27 mouse cellular contexts compared by ENCODE assay signal in the genomic region with DNA sequence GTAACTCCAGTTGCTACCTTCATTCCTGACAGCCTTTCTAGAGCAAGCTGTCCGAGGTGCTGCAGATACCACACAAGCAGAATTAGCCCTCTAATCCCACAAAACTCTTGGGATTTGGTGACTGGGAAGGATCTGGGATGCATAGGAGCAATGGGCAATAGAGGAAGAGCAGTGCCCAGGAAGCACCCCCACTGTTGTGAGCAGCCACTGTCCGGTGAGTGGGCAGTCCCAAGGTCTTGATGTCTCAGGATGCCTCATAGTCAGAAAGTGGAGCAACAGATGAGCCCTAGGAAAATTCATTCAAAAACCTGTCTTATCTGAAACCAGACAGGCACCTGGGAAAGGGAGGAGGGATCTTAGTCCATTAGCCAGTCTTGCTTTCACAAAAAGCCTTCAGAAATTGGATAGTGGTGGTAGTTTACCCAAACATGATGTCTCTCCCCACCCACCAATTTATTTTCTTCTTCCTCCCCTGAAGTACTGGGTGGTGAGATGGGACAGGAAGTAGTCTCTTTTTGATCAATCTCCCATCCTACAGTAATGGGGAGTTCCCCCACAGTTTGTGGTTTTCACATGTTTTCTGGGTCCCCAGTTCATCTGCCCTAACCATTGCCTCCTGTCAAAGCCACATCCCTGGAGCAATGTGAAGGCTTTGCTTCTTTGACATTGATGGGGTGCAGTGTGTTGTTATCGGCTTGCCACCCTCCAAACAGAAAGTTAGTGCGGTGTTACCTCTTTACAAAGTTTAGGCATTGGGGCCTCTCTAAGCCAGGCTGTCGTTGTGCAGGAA. TPM values are rescaled to one million over a fixed set of nuclear protein-coding genes. Genes with fewer than 3 reads are reported as not detected.
A peak's percentile ranks its signal among the peaks of the same experiment; 100 is the strongest.
DNase-seq lines count a peak whose midpoint lies in the region; ATAC-seq and TF ChIP-seq lines count a peak whose summit lies in the region.
"Had no signal": no experiment of that assay in that cellular context is flagged by ENCODE, and none has a peak within 500 bp of the region (broad histone marks: within the 10 kb centered on the region; RNA-seq: fewer than 3 reads in every experiment).

No protein-coding gene starts in this region.

- no peak overlapping the region for H3K4me3 ChIP-seq in spleen, adult 2 months (ENCODE audit: extremely low read depth, insufficient read depth, insufficient read length)
- H3K4me3 ChIP-seq in kidney, adult 2 months (ENCODE audit: insufficient read depth, low read depth, low read length): no peak overlapping the region
- no peak overlapping the region for H3K4me3 ChIP-seq in kidney, embryonic 14.5 days (ENCODE audit: low read length)
- H3K4me3 ChIP-seq: forebrain, embryonic 12.5 days; heart, embryonic 13.5 days; hindbrain, embryonic 15.5 days; left cerebral cortex, adult 2 months; limb, embryonic 10.5 days; midbrain, embryonic 12.5 days; neural tube, embryonic 15.5 days had no signal

- peak overlapping the region; percentile 56 for H3K27ac ChIP-seq in spleen, adult 2 months (ENCODE audit: insufficient read depth, low read length)
- H3K27ac ChIP-seq in kidney, adult 2 months (ENCODE audit: insufficient read depth, low read depth, low read length): no peak overlapping the region
- H3K27ac ChIP-seq in kidney, embryonic 14.5 days (ENCODE audit: low read depth, low read length): no peak overlapping the region
- H3K27ac ChIP-seq: forebrain, embryonic 12.5 days; heart, embryonic 13.5 days; hindbrain, embryonic 15.5 days; left cerebral cortex, adult 2 months; limb, embryonic 10.5 days; midbrain, embryonic 12.5 days; neural tube, embryonic 15.5 days had no signal

- no peak for TF ChIP-seq POLR2A in spleen, adult 2 months (IDR thresholded peaks at IDR 0.05; ENCODE audit: low read depth, low read length)
- TF ChIP-seq POLR2A in kidney, adult 2 months (IDR thresholded peaks at IDR 0.05; ENCODE audit: low read depth, low read length): no peak

- no peak for TF ChIP-seq CTCF in spleen, adult 2 months (IDR thresholded peaks at IDR 0.05; ENCODE audit: extremely low read depth, insufficient read depth, insufficient read length, insufficient replicate concordance)
- no peak for TF ChIP-seq CTCF in kidney, adult 2 months (conservative IDR thresholded peaks at IDR 0.05; ENCODE audit: insufficient read depth, insufficient read length, low read depth, low read length)

- no peak overlapping the region for H3K4me2 ChIP-seq in kidney, embryonic 14.5 days (replicated peaks; ENCODE audit: low read depth, low read length)
- H3K4me2 ChIP-seq: forebrain, embryonic 12.5 days; heart, embryonic 13.5 days; hindbrain, embryonic 15.5 days; liver, embryonic 11.5 days; midbrain, embryonic 12.5 days; neural tube, embryonic 15.5 days had no signal

- WGBS in spleen, adult 2 months: 74% methylated on average over 5 of the region's 5 CpGs
- 86% methylated on average over 5 of the region's 5 CpGs for WGBS in kidney, adult 2 months
- WGBS in kidney, embryonic 14.5 days: 89% methylated on average over 5 of the region's 5 CpGs

- peaks cover 12% of the 10 kb centered on the region; the same call in 1 of the 2 replicates for H3K4me1 ChIP-seq in spleen, adult 2 months (ENCODE audit: control insufficient read depth, insufficient read depth, insufficient read length)
- no peaks in the 10 kb centered on the region for H3K4me1 ChIP-seq in kidney, adult 2 months (ENCODE audit: control insufficient read depth, insufficient read depth, low read length)
- no peaks in the 10 kb centered on the region for H3K4me1 ChIP-seq in kidney, embryonic 14.5 days (ENCODE audit: control insufficient read depth, insufficient read depth, low read length)

- H3K9ac ChIP-seq in kidney, embryonic 14.5 days (ENCODE audit: low read depth, low read length): no peak overlapping the region
- H3K9ac ChIP-seq: forebrain, embryonic 12.5 days; heart, embryonic 13.5 days; hindbrain, embryonic 15.5 days; midbrain, embryonic 12.5 days; neural tube, embryonic 15.5 days had no signal

- peak; percentile 98 for ATAC-seq in activated CD4-positive, CD25-positive, alpha-beta regulatory T cell, adult 4 months
- peak; percentile 52 for ATAC-seq in neutrophil, adult 5-6 weeks (ENCODE audit: extremely low read depth, insufficient number of reproducible peaks, low FRiP score, poor library complexity, severe bottlenecking)
- ATAC-seq in kidney, embryonic 14.5 days (ENCODE audit: low FRiP score, low TSS enrichment): no peak

- DNase-seq in spleen, adult 2 months (ENCODE audit: low read depth in 1 of 2, low spot score in 2 of 2): peak; percentile 27 to 59
- no peak for DNase-seq in spleen, adult 12 weeks (ENCODE audit: low spot score)
- DNase-seq in thymus, postnatal 36 days: peak; percentile 43 to 50
- DNase-seq in right cerebral cortex, postnatal 25 days: no peak
- no peak for DNase-seq in kidney, adult 2 months
- DNase-seq: cerebellum, adult 2 months; gastrocnemius, postnatal 10 days; heart, adult 18-20 months; heart, postnatal 4 days; kidney, adult 18-20 months; kidney, postnatal 25 days; layer of hippocampus, adult 9-11 months; lung, adult 2 months; lung, postnatal 36 days; right cerebral cortex, postnatal 4 days had no signal

- no peaks in the 10 kb centered on the region for H3K36me3 ChIP-seq in spleen, adult 2 months (ENCODE audit: control insufficient read depth, insufficient read depth, low read length)
- no peaks in the 10 kb centered on the region for H3K36me3 ChIP-seq in kidney, adult 2 months (ENCODE audit: control insufficient read depth, insufficient read depth, low read length)
- H3K36me3 ChIP-seq in kidney, embryonic 14.5 days (ENCODE audit: control insufficient read depth, insufficient read depth, low read length): no peaks in the 10 kb centered on the region
- H3K36me3 ChIP-seq: forebrain, embryonic 12.5 days; G1E; heart, embryonic 13.5 days; hindbrain, embryonic 15.5 days; limb, embryonic 10.5 days; midbrain, embryonic 12.5 days; neural tube, embryonic 15.5 days had no signal

- no peaks in the 10 kb centered on the region for H3K27me3 ChIP-seq in spleen, adult 2 months (ENCODE audit: control insufficient read depth, insufficient read depth, low read length)
- H3K27me3 ChIP-seq in kidney, adult 2 months (replicated peaks; ENCODE audit: control insufficient read depth, insufficient read depth, low read length): no peaks in the 10 kb centered on the region
- no peaks in the 10 kb centered on the region for H3K27me3 ChIP-seq in kidney, embryonic 14.5 days (ENCODE audit: control insufficient read depth, insufficient read depth, low read length)
- H3K27me3 ChIP-seq: hindbrain, embryonic 15.5 days; neural tube, embryonic 15.5 days had no signal

- H3K9me3 ChIP-seq in kidney, embryonic 14.5 days (ENCODE audit: control insufficient read depth, low read length): no peaks in the 10 kb centered on the region
- H3K9me3 ChIP-seq: forebrain, embryonic 12.5 days; G1E; heart, embryonic 13.5 days; hindbrain, embryonic 15.5 days; limb, embryonic 10.5 days; midbrain, embryonic 12.5 days; neural tube, embryonic 15.5 days had no signal

RNA-seq across cellular contexts. Expression of gene Nr4a3, which starts 29.7 kb away (rescaled TPM):
- polyA plus RNA-seq in spleen, adult 2 months (2012; rRNA removed): 7.0 and 9.8 TPM in 2 replicates
- 1 to 10 TPM; 2.0 to 3.5 TPM for polyA plus RNA-seq in activated CD4-positive, CD25-positive, alpha-beta regulatory T cell, adult 4 months (2017; shearing (Covaris generic))
- 2.2 and 3.4 TPM in 2 replicates for total RNA-seq in neutrophil, adult 5-6 weeks (2017)
- polyA plus RNA-seq in kidney, adult 2 months (2012; rRNA removed): 0.30 and 0.72 TPM in 2 replicates
- 0.04 and 0.08 TPM in 2 replicates for polyA plus RNA-seq in kidney, embryonic 14.5 days (2014; fragmentation: Nextera tagmentation; extraction: Ambion mirVana)

RNA-seq across cellular contexts. Expression of gene Stx17, which starts 50.1 kb away (rescaled TPM):
- 3.1 and 4.0 TPM in 2 replicates for polyA plus RNA-seq in spleen, adult 2 months (2012; rRNA removed)
- polyA plus RNA-seq in activated CD4-positive, CD25-positive, alpha-beta regulatory T cell, adult 4 months (2017; shearing (Covaris generic)): 10 to 100 TPM in 1 of 2 experiments, 1 to 10 TPM in 1; 9.8 to 11.0 TPM
- total RNA-seq in neutrophil, adult 5-6 weeks (2017): 51.8 and 54.4 TPM in 2 replicates
- polyA plus RNA-seq in kidney, adult 2 months (2012; rRNA removed): 6.1 and 6.6 TPM in 2 replicates
- 19.1 and 26.7 TPM in 2 replicates for polyA plus RNA-seq in kidney, embryonic 14.5 days (2014; fragmentation: Nextera tagmentation; extraction: Ambion mirVana)

Comparison
In these comparisons a context has a peak if more than half of its experiments do, and no peak if none do; other contexts are left out.
1. DNase-seq: peak in spleen, adult 2 months (2 of 2) and thymus, postnatal 36 days (2 of 2); none in spleen, adult 12 weeks (single experiment), right cerebral cortex, postnatal 25 days (single experiment) and kidney, adult 2 months (single experiment).